Mouse (Mus musculus) thymus, postnatal 10 days (tissue): Measurements from ENCODE around the gene Ap4b1.

ENCODE experiments used
- DNase-seq, 2 experiments: peaks; one replicate each; pipeline ENCODE4 v3.0.0; 2021; ENCODE audit warnings: low spot score in 2 of 2

The Ap4b1 gene

GRCm38 (mm10) chr3:103857036-103857805 is 47.9 kb downstream of the Ap4b1 start:
- DNase-seq = no peak

- no peak for DNase-seq
Measured at GRCm38 (mm10) chr3:103857977-103858563, 48.8 kb downstream of the Ap4b1 start.

- peak; percentile 52 for DNase-seq
Measured at GRCm38 (mm10) chr3:103858881-103859801, 49.8 kb downstream of the Ap4b1 start, which contains the start of gene Ptpn22. TSS of gene Ptpn22 (plus strand) at chr3:103859795.

DNA sequence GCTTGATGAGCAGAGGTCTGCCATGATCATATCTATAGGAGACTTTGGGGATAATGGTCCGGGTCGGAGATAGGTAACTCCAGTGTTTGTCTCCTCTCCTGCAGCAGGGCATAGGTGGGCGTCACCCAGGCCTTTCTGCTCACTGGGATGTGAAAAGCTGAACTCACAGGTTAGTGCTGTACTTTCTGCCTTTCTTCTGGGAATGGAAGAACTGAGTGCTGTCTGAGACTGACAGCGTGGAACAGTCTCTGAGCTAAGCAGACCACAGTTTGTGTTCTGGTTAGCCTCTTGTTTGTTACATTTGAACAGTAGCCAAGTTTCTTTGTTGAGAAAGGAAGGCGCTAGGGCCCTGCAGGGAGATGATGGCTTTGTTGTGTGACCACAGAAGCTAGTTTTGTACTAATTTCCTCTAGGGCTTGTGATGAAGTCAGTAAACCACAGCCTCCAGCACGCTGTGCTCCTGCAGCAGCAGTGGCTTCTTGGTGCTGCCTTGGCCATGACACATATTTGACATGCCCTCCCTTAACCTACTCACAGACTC is 50.6 kb downstream of the Ap4b1 start:
- peak; percentile 70 to 76 for DNase-seq

DNA sequence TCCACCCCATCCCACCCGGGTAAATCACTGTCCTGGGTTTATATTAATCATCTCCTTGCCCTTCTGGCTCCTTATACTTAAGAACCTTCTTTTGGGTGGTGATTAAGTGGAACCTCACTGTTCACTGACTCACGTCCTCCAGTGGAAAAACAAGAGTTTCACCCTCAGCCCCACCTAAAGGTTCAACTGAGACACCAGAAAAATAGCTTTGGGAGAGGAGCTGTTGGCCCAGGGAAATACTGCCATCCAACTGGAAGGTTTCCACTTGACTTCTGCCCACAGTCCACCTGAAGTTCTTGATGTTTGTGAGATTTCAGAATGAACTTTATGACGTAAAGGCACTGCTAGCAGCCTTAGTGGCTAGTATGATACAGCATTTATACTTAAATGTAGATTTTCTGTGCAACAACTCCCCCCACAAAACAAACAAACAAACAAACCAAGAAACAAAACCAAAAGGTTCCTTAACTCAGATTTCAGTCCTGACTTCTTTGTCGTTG is 53.5 kb downstream of the Ap4b1 start:
- no peak for DNase-seq

DNA sequence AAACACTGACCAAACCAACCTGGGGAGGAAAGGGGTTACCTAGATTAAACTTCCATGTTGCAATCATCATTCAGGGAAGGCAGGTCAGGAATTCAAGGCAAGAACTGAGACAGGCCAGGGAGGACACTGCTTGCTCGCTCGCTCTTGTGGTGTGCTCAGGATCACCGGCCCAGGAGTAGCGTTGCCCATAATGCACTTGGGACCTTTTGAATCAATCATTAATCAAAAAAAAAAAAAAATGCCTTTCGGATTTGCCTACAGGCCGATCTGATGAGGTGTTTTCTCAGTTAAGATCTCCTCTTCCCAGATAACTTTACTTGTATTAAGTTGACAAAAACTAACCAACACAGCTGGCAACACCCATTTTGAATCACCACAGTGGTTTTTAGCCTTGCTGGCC is 54.9 kb downstream of the Ap4b1 start:
- DNase-seq = no peak

DNA sequence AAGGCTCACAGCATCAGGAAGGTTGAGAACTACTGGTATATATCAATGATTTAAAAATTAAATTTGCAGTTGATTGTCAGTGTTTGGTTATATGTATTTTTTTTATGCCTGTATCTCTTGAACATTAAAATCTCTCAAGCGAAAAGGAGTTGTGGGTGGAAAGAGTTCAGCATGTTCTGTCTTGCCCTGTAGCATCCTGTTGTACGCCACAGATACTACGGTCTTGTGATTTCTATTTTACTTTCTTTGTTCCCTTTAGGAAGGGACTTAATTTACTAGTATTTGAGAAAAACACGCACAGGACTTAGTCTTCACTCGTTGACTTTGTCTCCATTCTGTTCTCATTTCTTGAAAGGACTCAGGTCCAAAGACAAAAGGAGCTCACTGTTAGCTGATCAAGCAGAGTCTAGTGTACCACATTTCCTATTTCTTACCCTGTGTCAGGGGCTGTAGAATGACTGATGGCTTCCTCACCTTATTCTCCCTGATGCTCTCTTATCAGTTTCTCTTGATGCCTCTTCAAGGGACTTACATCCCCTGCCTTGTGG is 58.2 kb downstream of the Ap4b1 start:
- DNase-seq = no peak

DNA sequence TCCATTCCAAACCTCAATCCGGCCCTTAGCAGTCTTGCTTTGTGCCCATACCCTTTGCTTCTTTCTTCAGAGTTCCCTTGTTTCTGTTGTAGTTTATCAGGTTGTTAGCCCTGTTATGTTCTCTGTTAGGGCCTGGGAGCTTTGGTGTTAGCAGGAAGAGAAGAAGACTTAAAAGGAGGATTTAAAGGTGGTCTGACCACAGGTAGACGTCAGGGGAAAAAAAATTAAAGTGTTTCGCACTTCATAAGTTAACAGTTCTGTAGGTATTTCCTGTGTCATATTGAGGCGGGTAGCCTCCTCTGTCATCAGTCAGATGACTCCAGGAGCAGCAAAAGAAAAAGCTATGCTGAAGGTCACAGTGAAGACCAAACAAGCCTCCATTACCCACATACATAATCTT is 58.7 kb downstream of the Ap4b1 start:
- peak in 1 of 2 experiments; percentile 2 for DNase-seq
